In genomic region chr11:94045016-94045415, GRCm38 (mm10) we compare ENCODE assay signal across 8 mouse cellular contexts. TPM values are rescaled to one million over a fixed set of nuclear protein-coding genes. Genes with fewer than 3 reads are reported as not detected.
DNase-seq lines count a peak whose midpoint lies in the region; ATAC-seq and TF ChIP-seq lines count a peak whose summit lies in the region.

No protein-coding gene starts in this region.

- WGBS in heart, embryonic 16.5 days = 27% methylated on average over 4 of the region's 4 CpGs
- WGBS in embryonic facial prominence, embryonic 13.5 days = 15% methylated on average over 4 of the region's 4 CpGs
- WGBS in limb, embryonic 14.5 days = 23% methylated on average over 4 of the region's 4 CpGs

- peak overlapping the region; percentile 78 for H3K4me2 ChIP-seq in heart, embryonic 16.5 days (ENCODE audit: low read depth, low read length)
- H3K4me2 ChIP-seq in embryonic facial prominence, embryonic 13.5 days = peak overlapping the region; percentile 73
- H3K4me2 ChIP-seq in limb, embryonic 14.5 days (replicated peaks; ENCODE audit: low read depth, low read length, severe bottlenecking) = peak overlapping the region; percentile 67

- peaks cover 11% of the 10 kb centered on the region for H3K36me3 ChIP-seq in heart, embryonic 16.5 days (ENCODE audit: control insufficient read depth, insufficient read depth)
- H3K36me3 ChIP-seq in embryonic facial prominence, embryonic 13.5 days = peaks cover 15% of the 10 kb centered on the region
- peaks cover 15% of the 10 kb centered on the region for H3K36me3 ChIP-seq in limb, embryonic 14.5 days (ENCODE audit: control insufficient read depth, insufficient read depth, low read length)

- ATAC-seq in heart, embryonic 16.5 days (replicated peaks; ENCODE audit: extremely low read depth, insufficient read depth, low FRiP score) = no peak
- no peak for ATAC-seq in embryonic facial prominence, embryonic 13.5 days (ENCODE audit: insufficient number of reproducible peaks, insufficient read depth, low FRiP score, low TSS enrichment, low read depth)
- no peak for ATAC-seq in limb, embryonic 14.5 days (ENCODE audit: low FRiP score, low read depth)

- H3K4me1 ChIP-seq in heart, embryonic 16.5 days (ENCODE audit: control insufficient read depth, insufficient read depth, low read length) = peaks cover 4% of the 10 kb centered on the region
- H3K4me1 ChIP-seq in embryonic facial prominence, embryonic 13.5 days = peaks cover 2% of the 10 kb centered on the region; the same call in 1 of the 2 replicates
- H3K4me1 ChIP-seq in limb, embryonic 14.5 days (ENCODE audit: control insufficient read depth, insufficient read depth, low read length) = peaks cover 2% of the 10 kb centered on the region; the same call in 1 of the 2 replicates

- H3K4me3 ChIP-seq in heart, embryonic 16.5 days (ENCODE audit: low read length) = peak overlapping the region; percentile 40
- H3K4me3 ChIP-seq in embryonic facial prominence, embryonic 13.5 days = peak overlapping the region; percentile 56
- H3K4me3 ChIP-seq in limb, embryonic 14.5 days (replicated peaks; ENCODE audit: low read length) = peak overlapping the region; percentile 51

- intact Hi-C loops in heart, postnatal 10 days (cut with DNase I) = loop anchor here (5.0 kb wide), 1 partner anchor 42 kb away; no protein-coding TSS in a partner anchor

- no peaks in the 10 kb centered on the region for H3K27me3 ChIP-seq in heart, embryonic 16.5 days (ENCODE audit: control insufficient read depth, insufficient read depth, low read length)
- no peaks in the 10 kb centered on the region for H3K27me3 ChIP-seq in embryonic facial prominence, embryonic 13.5 days
- no peaks in the 10 kb centered on the region for H3K27me3 ChIP-seq in limb, embryonic 14.5 days (ENCODE audit: control insufficient read depth, insufficient read depth, low read length)

- H3K27ac ChIP-seq in heart, embryonic 16.5 days (ENCODE audit: low read length) = no peak overlapping the region
- no peak overlapping the region for H3K27ac ChIP-seq in embryonic facial prominence, embryonic 13.5 days
- H3K27ac ChIP-seq in limb, embryonic 14.5 days (replicated peaks; ENCODE audit: low read depth, low read length) = no peak overlapping the region

- TF ChIP-seq POLR2A in limb, embryonic 14.5 days (IDR thresholded peaks at IDR 0.05; ENCODE audit: borderline replicate concordance, extremely low read depth, insufficient read depth, insufficient read length) = no peak

- H3K9me3 ChIP-seq in heart, embryonic 16.5 days (replicated peaks; ENCODE audit: control insufficient read depth, low read length) = no peaks in the 10 kb centered on the region
- no peaks in the 10 kb centered on the region for H3K9me3 ChIP-seq in embryonic facial prominence, embryonic 13.5 days
- no peaks in the 10 kb centered on the region for H3K9me3 ChIP-seq in limb, embryonic 14.5 days (ENCODE audit: control insufficient read depth, low read length)

- no peak for DNase-seq in heart, postnatal 10 days
- peak; percentile 21 for DNase-seq in ZHBTc4 (ENCODE audit: low read depth, low spot score)
- DNase-seq in limb, embryonic 14.5 days (ENCODE audit: low spot score) = peak; percentile 6
- no peak for DNase-seq in frontal cortex, postnatal 14 days (ENCODE audit: low spot score in 2 of 2)
- no peak for DNase-seq in Muller cell, postnatal 12 days (ENCODE audit: inconsistent ontology term)
- DNase-seq in kidney, adult 11 months = no peak

- H3K9ac ChIP-seq in heart, embryonic 16.5 days (ENCODE audit: low read length) = no peak overlapping the region
- peak overlapping the region; percentile 59 for H3K9ac ChIP-seq in embryonic facial prominence, embryonic 13.5 days
- no peak overlapping the region for H3K9ac ChIP-seq in limb, embryonic 14.5 days (ENCODE audit: low read depth, low read length, severe bottlenecking)

RNA-seq across cellular contexts. Expression of gene Spag9, which starts 49.1 kb away (rescaled TPM):
- 31.7 and 36.2 TPM in 2 replicates for polyA plus RNA-seq in heart, embryonic 16.5 days (2015; fragmentation: Nextera tagmentation; extraction: Ambion mirVana)
- 100 to 1,000 TPM; 165 TPM for total RNA-seq in heart, postnatal 10 days (2021)
- 46.3 and 56.7 TPM in 2 replicates for polyA plus RNA-seq in embryonic facial prominence, embryonic 13.5 days (2015; fragmentation: Nextera tagmentation; extraction: Ambion mirVana)
- 52.8 and 56.3 TPM in 2 replicates for polyA plus RNA-seq in limb, embryonic 14.5 days (2012; rRNA removed)
- 64.6 and 75.4 TPM in 2 replicates for polyA plus RNA-seq in limb, embryonic 14.5 days (2014; fragmentation: Nextera tagmentation; extraction: Ambion mirVana)

Comparison
In these comparisons a context has a peak if more than half of its experiments do, and no peak if none do; other contexts are left out.
1. DNase-seq: peak in ZHBTc4 (single experiment) and limb, embryonic 14.5 days (single experiment); none in heart, postnatal 10 days (0 of 2), frontal cortex, postnatal 14 days (0 of 2), Muller cell, postnatal 12 days (single experiment) and kidney, adult 11 months (single experiment).
2. Peak in every context shown above with its lines, with median percentiles within 50 percentile points of each other: H3K4me2 ChIP-seq and H3K4me3 ChIP-seq.